Mouse (Mus musculus) forebrain, postnatal 0 days (tissue): Measurements from ENCODE around the gene Rassf4. TPM values are rescaled to one million over a fixed set of nuclear protein-coding genes. Genes with fewer than 3 reads are reported as not detected.

Experiments used
- ATAC-seq: fragments of 200-750 bp; cut with Nextera tagmentation; 2 replicates; pipeline ENCODE4 v1.8.0; 2017; ENCODE audit warnings: mild to moderate bottlenecking, moderate library complexity
- DNase-seq: peaks from one replicate; pipeline ENCODE4 v3.0.0-alpha.2; 2015
- H3K27ac ChIP-seq: fragments of 300-500 bp; sonication (generic); 2 replicates; pipeline ENCODE4 v1.5.1; 2014; ENCODE audit warnings: low read depth, mild to moderate bottlenecking, antibody characterized with exemption, low read length, moderate library complexity, mixed read lengths
- H3K27me3 ChIP-seq: fragments of 300-500 bp; sonication (generic); 2 replicates; pipeline ENCODE4 v1.6.1; 2014; ENCODE audit warnings: mild to moderate bottlenecking, low read length, mixed read lengths; ENCODE audit not compliant: insufficient read depth
- H3K36me3 ChIP-seq: fragments of 300-500 bp; sonication (generic); 2 replicates; pipeline ENCODE4 v1.6.1; 2014; ENCODE audit warnings: mild to moderate bottlenecking, moderate library complexity; ENCODE audit not compliant: insufficient read depth
- H3K4me1 ChIP-seq: fragments of 300-500 bp; sonication (generic); 2 replicates; pipeline ENCODE4 v1.6.1; 2014; ENCODE audit warnings: antibody characterized with exemption; ENCODE audit not compliant: insufficient read depth
- H3K4me2 ChIP-seq: fragments of 300-500 bp; sonication (generic); 2 replicates; pipeline ENCODE4 v1.6.1; 2014; ENCODE audit warnings: low read depth, mild to moderate bottlenecking, moderate library complexity
- H3K4me3 ChIP-seq: fragments of 300-500 bp; sonication (generic); 2 replicates; pipeline ENCODE4 v1.5.1; 2014; ENCODE audit warnings: low read depth, low read length, mixed read lengths
- H3K9ac ChIP-seq: fragments of 300-500 bp; sonication (generic); 2 replicates; pipeline ENCODE4 v1.6.1; 2014; ENCODE audit warnings: mild to moderate bottlenecking
- H3K9me3 ChIP-seq: fragments of 300-500 bp; sonication (generic); 2 replicates; pipeline ENCODE4 v1.6.1; 2016; ENCODE audit warnings: low read length
- CTCF ChIP-seq: sonication (generic); IDR thresholded peaks from 2 replicates; pipeline ENCODE4 v1.5.1; 2016; ENCODE audit warnings: antibody characterized with exemption, control low read depth, low read depth
- WGBS: fragments of 180-500 bp; shearing (Covaris S2); extraction: QIAGEN DNeasy Blood & Tissue Kit; methylation state at CpG from one replicate; pipeline ENCODE4 v1.1.7; 2014; 5-methylcytosine and 5-hydroxymethylcytosine counted together
- polyA plus RNA-seq: library from polyadenylated mRNA; unstranded; fragments of >200 nt; fragmentation: Nextera tagmentation; extraction: Ambion mirVana; gene quantifications from 2 replicates; pipeline ENCODE4 v1.2.1, GENCODE M21; 2015
- total RNA-seq: library from RNA; depleted of rRNA; stranded (reverse); fragments of >200 nt; gene quantifications from 2 replicates; pipeline ENCODE4 v1.2.3, GENCODE M21; 2014

Rassf4 gene
- total and polyA plus RNA-seq, 2 experiments from 2014 or later: 2.8 to 6.5 TPM

GRCm38 (mm10) chr6:116649811-116650210 lies 23.9 kb downstream of the Rassf4 start:
- 93% methylated on average over 7 of the region's 7 CpGs for WGBS
- no peak for TF ChIP-seq CTCF

GRCm38 (mm10) chr6:116647763-116648162 lies 26.0 kb downstream of the Rassf4 start:
- Histone ChIP-seq H3K27me3 (no peaks in the 10 kb centered on the region), H3K4me2 (no peak overlapping the region), H3K27ac (no peak overlapping the region), H3K9me3 (no peaks in the 10 kb centered on the region), H3K4me1 (no peaks in the 10 kb centered on the region), H3K36me3 (no peaks in the 10 kb centered on the region), H3K9ac (no peak overlapping the region), H3K4me3 (no peak overlapping the region)
- DNase-seq (no peak), ATAC-seq (no peak)
- WGBS: 80% methylated on average over 12 of the region's 12 CpGs
- no peak for TF ChIP-seq CTCF

More at GRCm38 (mm10) chr6:116649811-116650210, 23.9 kb downstream of the Rassf4 start:
- Histone ChIP-seq H3K9ac (no peak overlapping the region), H3K27me3 (no peaks in the 10 kb centered on the region), H3K9me3 (no peaks in the 10 kb centered on the region), H3K4me1 (no peaks in the 10 kb centered on the region), H3K27ac (no peak overlapping the region), H3K4me3 (no peak overlapping the region), H3K4me2 (no peak overlapping the region), H3K36me3 (no peaks in the 10 kb centered on the region)
- DNase-seq (no peak), ATAC-seq (no peak)

- no peak for ATAC-seq
- Histone ChIP-seq H3K4me1 (no peaks in the 10 kb centered on the region), H3K9me3 (no peaks in the 10 kb centered on the region), H3K27ac (no peak overlapping the region), H3K36me3 (no peaks in the 10 kb centered on the region), H3K9ac (no peak overlapping the region), H3K27me3 (no peaks in the 10 kb centered on the region), H3K4me2 (no peak overlapping the region), H3K4me3 (no peak overlapping the region)
- 64% methylated on average over 3 of the region's 3 CpGs for WGBS
- no peak for TF ChIP-seq CTCF
- DNase-seq: no peak
Observed at GRCm38 (mm10) chr6:116644335-116644734, 29.4 kb downstream of the Rassf4 start.

- Histone ChIP-seq H3K36me3 (no peaks in the 10 kb centered on the region), H3K27ac (no peak overlapping the region), H3K9ac (no peak overlapping the region), H3K4me3 (no peak overlapping the region), H3K9me3 (no peaks in the 10 kb centered on the region), H3K27me3 (no peaks in the 10 kb centered on the region), H3K4me2 (no peak overlapping the region), H3K4me1 (no peaks in the 10 kb centered on the region)
- DNase-seq (no peak), ATAC-seq (no peak)
- no peak for TF ChIP-seq CTCF
- 68% methylated on average over 4 of the region's 4 CpGs for WGBS
Observed at GRCm38 (mm10) chr6:116643881-116644280, 29.9 kb downstream of the Rassf4 start.

- Histone ChIP-seq H3K4me3 (no peak overlapping the region), H3K27ac (no peak overlapping the region), H3K9ac (no peak overlapping the region), H3K9me3 (no peaks in the 10 kb centered on the region), H3K36me3 (no peaks in the 10 kb centered on the region), H3K27me3 (no peaks in the 10 kb centered on the region), H3K4me1 (no peaks in the 10 kb centered on the region), H3K4me2 (no peak overlapping the region)
- WGBS: 90% methylated on average over 11 of the region's 11 CpGs
- DNase-seq (no peak), ATAC-seq (no peak)
- TF ChIP-seq CTCF: no peak
Observed at GRCm38 (mm10) chr6:116642942-116643341, 30.8 kb downstream of the Rassf4 start.

- Histone ChIP-seq H3K27me3 (no peaks in the 10 kb centered on the region), H3K9me3 (no peaks in the 10 kb centered on the region), H3K4me1 (no peaks in the 10 kb centered on the region), H3K9ac (no peak overlapping the region), H3K4me3 (no peak overlapping the region), H3K36me3 (no peaks in the 10 kb centered on the region), H3K4me2 (no peak overlapping the region), H3K27ac (no peak overlapping the region)
- DNase-seq (no peak), ATAC-seq (no peak)
- WGBS: 68% methylated on average over 2 of the region's 2 CpGs
- TF ChIP-seq CTCF: no peak
Observed at GRCm38 (mm10) chr6:116639663-116640062, 34.1 kb downstream of the Rassf4 start.

GRCm38 (mm10) chr6:116638871-116639270 lies 34.9 kb downstream of the Rassf4 start:
- no peaks in the 10 kb centered on the region for H3K4me1 ChIP-seq
- no peak overlapping the region for H3K4me2 ChIP-seq
- 85% methylated on average over 2 of the region's 2 CpGs for WGBS
- H3K27me3 ChIP-seq: no peaks in the 10 kb centered on the region
- no peaks in the 10 kb centered on the region for H3K9me3 ChIP-seq
- no peak overlapping the region for H3K9ac ChIP-seq
- no peak for DNase-seq
- H3K36me3 ChIP-seq: no peaks in the 10 kb centered on the region
- H3K4me3 ChIP-seq: no peak overlapping the region
- no peak for ATAC-seq
- H3K27ac ChIP-seq: no peak overlapping the region
- no peak for TF ChIP-seq CTCF

GRCm38 (mm10) chr6:116637496-116637895 lies 36.3 kb downstream of the Rassf4 start:
- 91% methylated on average over 5 of the region's 5 CpGs for WGBS
- Histone ChIP-seq H3K9ac (no peak overlapping the region), H3K27ac (no peak overlapping the region), H3K4me1 (no peaks in the 10 kb centered on the region), H3K9me3 (no peaks in the 10 kb centered on the region), H3K36me3 (no peaks in the 10 kb centered on the region), H3K27me3 (no peaks in the 10 kb centered on the region), H3K4me3 (no peak overlapping the region), H3K4me2 (no peak overlapping the region)
- no peak for DNase-seq
- no peak for TF ChIP-seq CTCF
- ATAC-seq: no peak
